Mouse (Mus musculus) forebrain, embryonic 10.5 days (tissue): Measurements from ENCODE around the gene Cacna1i. TPM values are rescaled to one million over a fixed set of nuclear protein-coding genes. Genes with fewer than 3 reads are reported as not detected.

ENCODE experiments used
- DNase-seq: peaks from one replicate; pipeline ENCODE4 v3.0.0-alpha.2; 2017; ENCODE audit warnings: low spot score; ENCODE audit errors: extremely low spot score
- H3K27ac ChIP-seq: fragments of 300-500 bp; sonication (generic); 2 replicates; pipeline ENCODE4 v1.5.1; 2016; ENCODE audit warnings: mild to moderate bottlenecking
- H3K27me3 ChIP-seq: fragments of 300-500 bp; sonication (generic); 2 replicates; pipeline ENCODE4 v1.6.1; 2016; ENCODE audit warnings: mild to moderate bottlenecking; ENCODE audit not compliant: poor library complexity, severe bottlenecking
- H3K36me3 ChIP-seq: fragments of 300-500 bp; sonication (generic); replicated peaks from 2 replicates; pipeline ENCODE4 v1.6.1; 2016; ENCODE audit warnings: mild to moderate bottlenecking, moderate library complexity
- H3K4me1 ChIP-seq: fragments of 300-500 bp; sonication (generic); 2 replicates; pipeline ENCODE4 v1.6.1; 2016
- H3K4me3 ChIP-seq: fragments of 300-500 bp; sonication (generic); 2 replicates; pipeline ENCODE4 v1.5.1; 2016; ENCODE audit warnings: mild to moderate bottlenecking, moderate library complexity
- H3K9me3 ChIP-seq: fragments of 300-500 bp; sonication (generic); 2 replicates; pipeline ENCODE4 v1.6.1; 2016; ENCODE audit warnings: mild to moderate bottlenecking, moderate library complexity
- WGBS: fragments of 180-500 bp; shearing (Covaris S2); methylation state at CpG from one replicate; pipeline ENCODE4 v1.1.7; 2016; 5-methylcytosine and 5-hydroxymethylcytosine counted together
- polyA plus RNA-seq: library from polyadenylated mRNA; unstranded; fragments of >200 nt; fragmentation: Nextera tagmentation; extraction: Ambion mirVana; gene quantifications from 2 replicates; pipeline ENCODE4 v1.2.1, GENCODE M21; 2016

Cacna1i gene
- polyA plus RNA-seq, 1 experiment from 2014 or later = 0.04 TPM

DNA sequence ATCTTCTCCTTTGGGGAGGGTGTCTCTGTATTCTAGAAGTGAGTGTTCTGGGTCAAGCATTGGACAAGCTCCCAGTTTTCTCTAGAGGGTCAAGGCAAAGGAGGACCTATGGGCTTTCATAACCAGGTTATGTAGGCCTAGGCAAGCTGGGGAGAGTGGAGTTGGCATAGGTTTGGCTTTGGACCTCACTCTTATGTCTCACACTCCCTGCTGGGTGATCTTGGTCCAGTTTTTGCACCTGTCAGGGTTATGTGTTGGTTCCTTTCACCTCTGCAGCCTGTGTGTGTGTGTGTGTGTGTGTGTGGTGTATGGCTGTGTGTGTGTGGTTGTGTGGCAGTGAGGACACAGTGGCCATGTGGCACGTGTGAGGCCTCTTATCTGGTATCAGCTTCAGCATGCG, 8.0 kb upstream of the Cacna1i start:
- Histone ChIP-seq H3K4me3 (no peak overlapping the region), H3K27ac (no peak overlapping the region), H3K36me3 (no peaks in the 10 kb centered on the region), H3K9me3 (no peaks in the 10 kb centered on the region), H3K27me3 (peaks cover 42% of the 10 kb centered on the region), H3K4me1 (peaks cover 7% of the 10 kb centered on the region)
- DNase-seq = no peak
- WGBS = 72% methylated on average over 2 of the region's 2 CpGs

DNA sequence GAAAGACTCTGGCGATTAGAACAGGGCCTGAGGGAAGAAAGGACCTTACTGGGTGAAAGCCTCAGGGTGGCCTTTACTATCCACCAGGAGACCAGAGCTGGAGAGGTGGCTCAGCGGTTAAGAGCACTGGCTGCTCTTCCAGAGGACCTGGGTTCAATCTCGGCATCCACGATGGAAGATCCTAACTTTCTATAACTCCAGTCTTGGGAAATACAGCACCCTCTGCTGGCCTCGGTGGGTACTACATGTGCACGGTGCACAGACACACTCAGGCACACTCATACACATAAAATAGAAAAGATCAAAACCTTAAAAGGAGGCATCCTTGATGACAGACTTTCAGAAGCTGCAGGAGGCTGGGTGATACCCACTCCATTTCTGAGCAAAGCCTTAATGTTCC, 6.4 kb upstream of the Cacna1i start:
- DNase-seq = peak; percentile 60
- Histone ChIP-seq H3K27me3 (peaks cover 58% of the 10 kb centered on the region), H3K27ac (no peak overlapping the region), H3K4me1 (peaks cover 7% of the 10 kb centered on the region), H3K4me3 (no peak overlapping the region), H3K36me3 (no peaks in the 10 kb centered on the region), H3K9me3 (no peaks in the 10 kb centered on the region)
- WGBS = 27% methylated on average over 6 of the region's 6 CpGs

DNA sequence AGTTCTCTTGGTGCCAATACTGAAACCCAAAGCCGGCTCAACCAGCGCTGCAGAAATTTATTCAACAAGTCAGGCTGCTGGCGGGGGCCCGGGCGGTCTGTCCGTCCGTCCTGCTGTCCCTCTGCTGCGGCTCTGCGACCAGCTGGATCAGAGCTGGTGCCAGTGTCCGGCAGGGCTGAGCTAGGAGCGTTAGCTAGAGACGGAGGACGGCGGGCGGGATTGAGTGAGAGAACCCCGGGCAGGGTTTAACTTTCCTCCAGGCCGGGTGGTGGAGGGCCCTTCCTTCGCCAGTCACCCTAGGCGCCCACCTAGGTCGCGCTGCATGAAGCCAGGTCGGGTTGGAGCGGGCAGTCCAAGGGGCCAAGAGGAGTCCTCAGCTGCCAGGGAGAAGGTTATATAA, 998 bp downstream of the Cacna1i start:
- H3K4me1 ChIP-seq = peaks cover 39% of the 10 kb centered on the region

DNA sequence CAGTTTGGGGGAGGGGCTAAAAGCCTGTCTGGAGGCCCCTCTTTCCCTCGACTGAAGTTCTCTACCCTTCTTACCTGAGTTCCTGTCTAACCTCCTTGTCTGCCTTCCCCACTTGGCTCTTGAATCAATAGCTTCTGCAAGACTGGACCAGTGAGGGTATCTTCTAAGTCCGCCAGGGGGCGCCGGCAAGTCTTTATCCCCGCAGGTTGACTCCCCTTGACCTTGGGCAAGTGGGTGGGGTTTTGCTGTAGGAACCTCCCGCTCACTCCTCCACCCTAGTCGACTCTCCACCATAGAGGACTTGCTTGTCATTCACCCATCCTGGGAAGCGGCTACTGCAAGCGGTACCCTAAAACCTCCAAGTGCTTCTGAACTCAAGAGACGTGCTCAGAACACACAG, 2.4 kb downstream of the Cacna1i start:
- peak; percentile 68 for DNase-seq
- H3K27me3 ChIP-seq = peaks cover 81% of the 10 kb centered on the region
- H3K4me3 ChIP-seq = no peak overlapping the region
- H3K9me3 ChIP-seq = no peaks in the 10 kb centered on the region
- 6% methylated on average over 10 of the region's 10 CpGs for WGBS
- no peak overlapping the region for H3K27ac ChIP-seq
- no peaks in the 10 kb centered on the region for H3K36me3 ChIP-seq
- H3K4me1 ChIP-seq = peaks cover 39% of the 10 kb centered on the region

More for the DNA sequence above, 998 bp downstream of the Cacna1i start:
- H3K27ac ChIP-seq = no peak overlapping the region
- H3K4me3 ChIP-seq = peak overlapping the region; percentile 59
- WGBS = under 1% methylated on average over 23 of the region's 23 CpGs
- H3K9me3 ChIP-seq = no peaks in the 10 kb centered on the region
- DNase-seq = peak; percentile 24
- H3K36me3 ChIP-seq = no peaks in the 10 kb centered on the region
- H3K27me3 ChIP-seq = peaks cover 95% of the 10 kb centered on the region

- H3K9me3 ChIP-seq = peaks cover 5% of the 10 kb centered on the region
- WGBS = 92% methylated on average over 1 of the region's 1 CpGs
- H3K36me3 ChIP-seq = no peaks in the 10 kb centered on the region
- H3K27me3 ChIP-seq = peaks cover 4% of the 10 kb centered on the region
- H3K4me3 ChIP-seq = no peak overlapping the region
- no peak for DNase-seq
- H3K27ac ChIP-seq = no peak overlapping the region
- H3K4me1 ChIP-seq = no peaks in the 10 kb centered on the region
Observed at GRCm38 (mm10) chr15:80297146-80297545, 10.1 kb downstream of the Cacna1i start.

- 80% methylated on average over 14 of the region's 14 CpGs for WGBS
- DNase-seq = no peak
Observed at GRCm38 (mm10) chr15:80303779-80304178, 16.7 kb downstream of the Cacna1i start.

GRCm38 (mm10) chr15:80304188-80304587, 17.1 kb downstream of the Cacna1i start:
- DNase-seq = no peak
- WGBS = 88% methylated on average over 12 of the region's 12 CpGs
- Histone ChIP-seq H3K27me3 (0 out of 2 replicates have a peak, but pooled peaks cover 12% of the 10 kb centered on the region), H3K9me3 (no peaks in the 10 kb centered on the region), H3K4me1 (peaks cover 11% of the 10 kb centered on the region), H3K27ac (no peak overlapping the region), H3K4me3 (no peak overlapping the region), H3K36me3 (no peaks in the 10 kb centered on the region)

More at GRCm38 (mm10) chr15:80303779-80304178, 16.7 kb downstream of the Cacna1i start:
- H3K4me3 ChIP-seq = no peak overlapping the region
- H3K36me3 ChIP-seq = no peaks in the 10 kb centered on the region
- H3K4me1 ChIP-seq = peaks cover 11% of the 10 kb centered on the region
- H3K27me3 ChIP-seq = 0 out of 2 replicates have a peak, but pooled peaks cover 12% of the 10 kb centered on the region
- H3K9me3 ChIP-seq = no peaks in the 10 kb centered on the region
- H3K27ac ChIP-seq = peak overlapping the region; percentile 20; the same call in 1 of the 2 replicates

GRCm38 (mm10) chr15:80306146-80306545, 19.1 kb downstream of the Cacna1i start:
- no peak overlapping the region for H3K4me3 ChIP-seq
- 74% methylated on average over 8 of the region's 8 CpGs for WGBS

GRCm38 (mm10) chr15:80314731-80315130, 27.7 kb downstream of the Cacna1i start:
- H3K9me3 ChIP-seq = no peaks in the 10 kb centered on the region
- no peaks in the 10 kb centered on the region for H3K36me3 ChIP-seq
- H3K4me1 ChIP-seq = peaks cover 32% of the 10 kb centered on the region
- peak; percentile 52 for DNase-seq
- WGBS = 29% methylated on average over 7 of the region's 7 CpGs
- H3K27ac ChIP-seq = peak overlapping the region; percentile 62; the same call in 1 of the 2 replicates
- no peak overlapping the region for H3K4me3 ChIP-seq
- H3K27me3 ChIP-seq = peaks cover 14% of the 10 kb centered on the region

More at GRCm38 (mm10) chr15:80306146-80306545, 19.1 kb downstream of the Cacna1i start:
- 0 out of 2 replicates have a peak, but pooled peaks cover 12% of the 10 kb centered on the region for H3K27me3 ChIP-seq
- H3K36me3 ChIP-seq = no peaks in the 10 kb centered on the region
- H3K27ac ChIP-seq = no peak overlapping the region
- H3K9me3 ChIP-seq = no peaks in the 10 kb centered on the region
- peaks cover 11% of the 10 kb centered on the region for H3K4me1 ChIP-seq
- DNase-seq = no peak

GRCm38 (mm10) chr15:80316966-80317634, 30.1 kb downstream of the Cacna1i start:
- H3K27me3 ChIP-seq = peaks cover 16% of the 10 kb centered on the region
- no peak for DNase-seq
- peaks cover 40% of the 10 kb centered on the region for H3K4me1 ChIP-seq
- 0 out of 2 replicates have a peak overlapping the region, but pooled peaks have one; percentile 44 for H3K27ac ChIP-seq
- no peak overlapping the region for H3K4me3 ChIP-seq
- H3K9me3 ChIP-seq = no peaks in the 10 kb centered on the region
- WGBS = 90% methylated on average over 6 of the region's 6 CpGs
- no peaks in the 10 kb centered on the region for H3K36me3 ChIP-seq

- WGBS = 65% methylated on average over 8 of the region's 8 CpGs
- Histone ChIP-seq H3K27ac (peak overlapping the region; percentile 73; the same call in 1 of the 2 replicates), H3K36me3 (no peaks in the 10 kb centered on the region), H3K9me3 (no peaks in the 10 kb centered on the region), H3K4me1 (peaks cover 44% of the 10 kb centered on the region), H3K27me3 (peaks cover 16% of the 10 kb centered on the region), H3K4me3 (no peak overlapping the region)
- no peak for DNase-seq
Observed at GRCm38 (mm10) chr15:80317841-80318530, 30.9 kb downstream of the Cacna1i start.

- Histone ChIP-seq H3K27me3 (peaks cover 16% of the 10 kb centered on the region), H3K36me3 (no peaks in the 10 kb centered on the region), H3K27ac (peak overlapping the region; percentile 73), H3K9me3 (no peaks in the 10 kb centered on the region), H3K4me3 (peak overlapping the region; percentile 19), H3K4me1 (peaks cover 48% of the 10 kb centered on the region)
- peak; percentile 39 for DNase-seq
- WGBS = 11% methylated on average over 11 of the region's 11 CpGs
Observed at GRCm38 (mm10) chr15:80318543-80319255, 31.7 kb downstream of the Cacna1i start.
